Mouse (Mus musculus) brain, embryonic 14.5 days (tissue): ENCODE results near the gene Plekhb2.

ENCODE experiments used
- CTCF ChIP-seq: fragments of 200-500 bp; IDR thresholded peaks from 2 replicates; pipeline ENCODE4 v1.5.1; 2012; ENCODE audit warnings: inconsistent platforms, mild to moderate bottlenecking, moderate library complexity, borderline replicate concordance; ENCODE audit not compliant: insufficient read depth, insufficient read length; ENCODE audit errors: extremely low read depth
- POLR2A ChIP-seq: fragments of 200-500 bp; IDR thresholded peaks from 2 replicates; pipeline ENCODE4 v1.6.1; 2012; ENCODE audit warnings: mild to moderate bottlenecking, inconsistent platforms, borderline replicate concordance; ENCODE audit not compliant: poor library complexity, insufficient read depth, insufficient read length, severe bottlenecking; ENCODE audit errors: extremely low read depth

DNA sequence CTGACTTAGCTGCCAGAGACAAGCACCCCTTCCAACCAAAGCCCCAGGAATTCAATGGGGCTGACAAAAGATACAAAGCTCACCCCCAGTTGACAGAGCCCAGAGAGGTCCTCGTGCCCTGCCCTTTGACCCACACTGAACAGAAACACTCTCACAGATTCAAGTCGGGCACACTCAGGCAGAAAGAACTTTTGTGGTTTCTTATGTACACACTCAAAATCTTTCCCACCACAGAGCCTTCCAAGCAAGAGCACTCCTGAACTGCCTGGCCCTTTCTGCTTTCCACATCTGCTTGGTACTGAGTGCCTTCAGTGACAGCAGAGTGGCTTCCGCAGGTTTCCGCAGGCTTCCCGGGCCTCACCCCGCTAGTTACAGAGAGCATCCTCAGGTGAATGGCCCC is 33.9 kb upstream of the Plekhb2 start:
- TF ChIP-seq CTCF (no peak), POLR2A (no peak)
